Mouse (Mus musculus) stomach, postnatal 0 days (tissue): ENCODE results near the gene Gm7029.
A peak's percentile ranks its signal among the peaks of the same experiment; 100 is the strongest.

ENCODE experiments used
- CTCF ChIP-seq: IDR thresholded peaks from 2 replicates; pipeline ENCODE4 v1.5.1; 2016; ENCODE audit warnings: antibody characterized with exemption, low read depth, mild to moderate bottlenecking, moderate library complexity
- EP300 ChIP-seq: optimal IDR thresholded peaks from 2 replicates; pipeline ENCODE3; 2016; ENCODE audit warnings: antibody characterized with exemption

- TF ChIP-seq CTCF (peak; percentile 91), EP300 (no peak)
Measured at GRCm38 (mm10) chr17:33920282-33921097, 46.9 kb downstream of the Gm7029 start.
